Mouse (Mus musculus): ENCODE measurements around the gene Slc6a17.

- TF ChIP-seq CTCF (IDR thresholded peaks at IDR 0.05; ENCODE audit: low read depth) (no peak), EP300 (optimal IDR thresholded peaks at IDR 0.05) (no peak)
Measured at GRCm38 (mm10) chr3:107441306-107441705, 76.5 kb downstream of the Slc6a17 start.

All from stomach, postnatal 0 days (tissue).